Mouse (Mus musculus): Measurements from ENCODE around the gene Gm4141. TPM values are rescaled to one million over a fixed set of nuclear protein-coding genes. Genes with fewer than 3 reads are reported as not detected.

Gene Gm4141
- polyA plus RNA-seq (2014; fragmentation: Illumina TruSeq; extraction: RNeasy Lipid Tissue Mini Kit (QIAGEN cat#74804); ENCODE audit: low read depth, low replicate concordance) = not detected

DNA sequence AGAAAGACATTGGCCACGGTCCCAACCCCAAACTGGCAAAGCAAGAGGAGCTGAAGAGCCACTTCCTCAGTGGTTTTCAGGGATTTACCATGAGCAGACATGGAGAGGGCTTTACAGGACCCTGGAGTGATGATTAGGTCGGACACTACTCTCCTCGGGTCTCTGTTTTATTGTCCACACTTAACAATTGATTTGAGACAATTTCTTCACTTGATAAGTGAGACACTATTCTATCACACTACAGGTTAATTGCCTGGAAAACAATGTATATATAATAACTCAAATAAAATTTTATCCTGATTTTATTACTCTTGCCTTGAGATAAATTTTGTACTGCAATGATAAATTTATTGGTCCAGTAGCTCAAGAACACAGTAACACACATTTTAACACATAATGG, at the start of gene Gm4141:
TSS of gene Gm4141 (minus strand) at position 101 of the 400 bp plus-strand sequence.

GRCm38 (mm10) chr7:20598921-20599320, 22.9 kb upstream of the Gm4141 start, which contains the start of gene Gm4513:
Gene Gm4513 (minus strand): TSS chr7:20599021.

GRCm38 (mm10) chr7:20545657-20546056, 30.4 kb downstream of the Gm4141 start, which contains the start of gene Gm5726:
Gene Gm5726 (minus strand): TSS chr7:20545757.

DNA sequence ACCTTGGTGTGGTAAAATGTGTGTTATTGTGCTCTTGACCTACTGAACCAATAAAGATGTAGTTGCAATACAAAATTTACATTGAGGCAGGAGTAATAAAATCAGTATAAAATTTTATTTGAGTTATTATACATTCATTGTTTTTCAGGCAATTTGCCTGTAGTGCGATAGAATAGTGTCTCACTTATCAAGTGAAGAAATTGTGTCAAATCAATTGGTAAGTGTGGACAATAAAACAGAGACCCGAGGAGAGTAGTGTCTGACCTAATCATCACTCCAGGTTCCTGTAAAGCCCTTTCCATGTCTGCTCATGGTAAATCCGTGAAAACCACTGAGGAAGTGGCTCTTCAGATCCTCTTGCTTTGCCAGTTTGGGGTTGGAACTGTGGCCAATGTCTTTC, 42.5 kb downstream of the Gm4141 start, which contains the start of gene Vmn1r104:
TSS of gene Vmn1r104 (plus strand) at position 301 of the 400 bp plus-strand sequence.

Other genes with a start within 250 kb of the Gm4141 start
- not detected for gene Gm4133, start 242.2 kb downstream of the Gm4141 start, polyA plus RNA-seq (2014; fragmentation: Illumina TruSeq; extraction: RNeasy Lipid Tissue Mini Kit (QIAGEN cat#74804); ENCODE audit: low read depth, low replicate concordance)
- gene Gm5728, start 200.8 kb downstream of the Gm4141 start, polyA plus RNA-seq (2014; fragmentation: Illumina TruSeq; extraction: RNeasy Lipid Tissue Mini Kit (QIAGEN cat#74804); ENCODE audit: low read depth, low replicate concordance) = not detected
- gene Vmn1r100, start 158.3 kb downstream of the Gm4141 start, polyA plus RNA-seq (2014; fragmentation: Illumina TruSeq; extraction: RNeasy Lipid Tissue Mini Kit (QIAGEN cat#74804); ENCODE audit: low read depth, low replicate concordance) = not detected
- gene Vmn1r101, start 133.6 kb downstream of the Gm4141 start, polyA plus RNA-seq (2014; fragmentation: Illumina TruSeq; extraction: RNeasy Lipid Tissue Mini Kit (QIAGEN cat#74804); ENCODE audit: low read depth, low replicate concordance) = not detected
- gene Gm10670, start 101.3 kb downstream of the Gm4141 start, polyA plus RNA-seq (2014; fragmentation: Illumina TruSeq; extraction: RNeasy Lipid Tissue Mini Kit (QIAGEN cat#74804); ENCODE audit: low read depth, low replicate concordance) = not detected
- gene Vmn1r103, start 65.7 kb downstream of the Gm4141 start, polyA plus RNA-seq (2014; fragmentation: Illumina TruSeq; extraction: RNeasy Lipid Tissue Mini Kit (QIAGEN cat#74804); ENCODE audit: low read depth, low replicate concordance) = not detected
- not detected for gene Vmn1r104, start 42.4 kb downstream of the Gm4141 start, polyA plus RNA-seq (2014; fragmentation: Illumina TruSeq; extraction: RNeasy Lipid Tissue Mini Kit (QIAGEN cat#74804); ENCODE audit: low read depth, low replicate concordance)
- not detected for gene Gm5726, start 30.5 kb downstream of the Gm4141 start, polyA plus RNA-seq (2014; fragmentation: Illumina TruSeq; extraction: RNeasy Lipid Tissue Mini Kit (QIAGEN cat#74804); ENCODE audit: low read depth, low replicate concordance)
- gene Gm4513, start 22.8 kb upstream of the Gm4141 start, polyA plus RNA-seq (2014; fragmentation: Illumina TruSeq; extraction: RNeasy Lipid Tissue Mini Kit (QIAGEN cat#74804); ENCODE audit: low read depth, low replicate concordance) = 0.60 TPM
- not detected for gene Vmn1r107, start 92.7 kb upstream of the Gm4141 start, polyA plus RNA-seq (2014; fragmentation: Illumina TruSeq; extraction: RNeasy Lipid Tissue Mini Kit (QIAGEN cat#74804); ENCODE audit: low read depth, low replicate concordance)
- not detected for gene Vmn1r111, start 127.0 kb upstream of the Gm4141 start, polyA plus RNA-seq (2014; fragmentation: Illumina TruSeq; extraction: RNeasy Lipid Tissue Mini Kit (QIAGEN cat#74804); ENCODE audit: low read depth, low replicate concordance)
- 0.20 TPM for gene Gm10668, start 154.4 kb upstream of the Gm4141 start, polyA plus RNA-seq (2014; fragmentation: Illumina TruSeq; extraction: RNeasy Lipid Tissue Mini Kit (QIAGEN cat#74804); ENCODE audit: low read depth, low replicate concordance)
- not detected for gene Vmn1r112, start 194.9 kb upstream of the Gm4141 start, polyA plus RNA-seq (2014; fragmentation: Illumina TruSeq; extraction: RNeasy Lipid Tissue Mini Kit (QIAGEN cat#74804); ENCODE audit: low read depth, low replicate concordance)
- not detected for gene Vmn1r113, start 211.0 kb upstream of the Gm4141 start, polyA plus RNA-seq (2014; fragmentation: Illumina TruSeq; extraction: RNeasy Lipid Tissue Mini Kit (QIAGEN cat#74804); ENCODE audit: low read depth, low replicate concordance)
- gene Vmn1r114, start 235.9 kb upstream of the Gm4141 start, polyA plus RNA-seq (2014; fragmentation: Illumina TruSeq; extraction: RNeasy Lipid Tissue Mini Kit (QIAGEN cat#74804); ENCODE audit: low read depth, low replicate concordance) = not detected